Mouse (Mus musculus) ES-Bruce4 (cell line): ENCODE results near the gene Satb2. TPM values are rescaled to one million over a fixed set of nuclear protein-coding genes. Genes with fewer than 3 reads are reported as not detected.

Experiments
- H3K27ac ChIP-seq: 2 replicates; pipeline ENCODE4 v1.5.1; 2012; ENCODE audit warnings: low read length, inconsistent platforms; ENCODE audit not compliant: insufficient read depth
- H3K27me3 ChIP-seq: 2 replicates; pipeline ENCODE4 v1.6.1; 2012; ENCODE audit warnings: mild to moderate bottlenecking, low read length, inconsistent platforms; ENCODE audit not compliant: control insufficient read depth, poor library complexity, insufficient read depth, severe bottlenecking
- H3K36me3 ChIP-seq: 2 replicates; pipeline ENCODE4 v1.6.1; 2012; ENCODE audit warnings: inconsistent platforms, mild to moderate bottlenecking, low read length, moderate library complexity; ENCODE audit not compliant: control insufficient read depth, poor library complexity, insufficient read depth, severe bottlenecking
- H3K4me1 ChIP-seq: one replicate; pipeline ENCODE4 v1.8.1; 2011; ENCODE audit warnings: low read length; ENCODE audit not compliant: control insufficient read depth, insufficient read depth
- H3K4me3 ChIP-seq: 2 replicates; pipeline ENCODE4 v1.5.1; 2011; ENCODE audit warnings: low read depth, mild to moderate bottlenecking, low read length
- H3K9ac ChIP-seq: 2 replicates; pipeline ENCODE4 v1.6.1; 2012; ENCODE audit warnings: low read depth, mild to moderate bottlenecking, inconsistent platforms; ENCODE audit not compliant: poor library complexity, severe bottlenecking
- H3K9me3 ChIP-seq: replicated peaks from 2 replicates; pipeline ENCODE4 v1.6.1; 2012; ENCODE audit warnings: mild to moderate bottlenecking, low read length, inconsistent platforms; ENCODE audit not compliant: control insufficient read depth, poor library complexity, insufficient read depth, severe bottlenecking
- CTCF ChIP-seq: IDR thresholded peaks from one replicate; pipeline ENCODE4 v1.8.1; 2011; ENCODE audit warnings: low read depth, low read length
- EP300 ChIP-seq: IDR thresholded peaks from 2 replicates; pipeline ENCODE4 v1.6.1; 2011; ENCODE audit warnings: low read depth, low read length; ENCODE audit not compliant: insufficient read depth
- POLR2A ChIP-seq: IDR thresholded peaks from one replicate; pipeline ENCODE4 v1.8.1; 2011; ENCODE audit warnings: low read length; ENCODE audit not compliant: insufficient read depth
- polyA plus RNA-seq: library from polyadenylated mRNA; stranded (reverse); fragments of >200 nt; gene quantifications from 2 replicates; pipeline ENCODE4 v1.2.4, GENCODE M21; 2011; ENCODE audit warnings: low read depth; ENCODE audit not compliant: missing spikeins, insufficient read depth, insufficient read length

Satb2 gene
- polyA plus RNA-seq, 1 experiment: 5.2 TPM

DNA sequence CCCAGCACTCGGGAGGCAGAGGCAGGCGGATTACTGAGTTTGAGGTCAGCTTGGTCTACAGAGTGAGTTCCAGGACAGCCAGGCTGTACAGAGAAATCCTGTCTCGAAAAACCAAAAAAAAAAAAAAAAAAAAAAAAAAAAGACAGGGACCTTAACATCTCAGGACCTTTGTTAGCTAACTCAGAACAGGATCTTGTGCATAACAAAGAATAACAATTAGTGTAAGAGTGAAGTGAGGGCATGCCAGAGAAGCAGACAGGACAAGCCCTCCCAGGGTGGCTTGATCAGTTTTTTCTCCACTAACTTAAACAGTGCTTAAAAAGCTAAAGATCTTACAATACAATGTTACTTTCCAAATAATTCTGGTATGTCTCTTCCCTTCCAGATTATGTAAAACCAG lies 40.0 kb downstream of the Satb2 start:
- Histone ChIP-seq H3K9me3 (no peaks in the 10 kb centered on the region), H3K4me3 (no peak overlapping the region), H3K27me3 (no peaks in the 10 kb centered on the region), H3K9ac (no peak overlapping the region), H3K27ac (no peak overlapping the region), H3K36me3 (no peaks in the 10 kb centered on the region), H3K4me1 (peaks cover 3% of the 10 kb centered on the region)
- TF ChIP-seq CTCF: no peak
- no peak for TF ChIP-seq POLR2A
- TF ChIP-seq EP300: no peak

DNA sequence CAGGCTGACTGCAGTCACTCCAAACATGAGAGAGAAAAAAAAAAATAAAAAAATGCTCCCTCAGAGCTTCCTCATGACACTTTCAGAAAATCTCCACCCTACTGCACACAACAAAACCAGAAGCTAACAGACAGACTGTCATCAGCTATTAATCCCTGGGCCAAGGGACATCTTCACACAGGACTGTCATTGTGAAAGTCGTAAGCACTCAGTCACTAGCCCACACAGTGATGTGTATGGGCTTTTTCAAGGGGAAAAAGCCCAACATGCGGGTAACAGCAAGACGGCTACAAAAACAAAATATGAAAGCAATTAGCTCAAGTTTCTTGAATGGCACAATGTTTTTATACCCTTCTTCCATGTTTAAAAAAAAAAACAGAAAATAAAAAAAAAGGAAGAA lies 41.9 kb downstream of the Satb2 start:
- no peak overlapping the region for H3K27ac ChIP-seq
- no peaks in the 10 kb centered on the region for H3K9me3 ChIP-seq
- no peak overlapping the region for H3K9ac ChIP-seq
- peaks cover 3% of the 10 kb centered on the region for H3K4me1 ChIP-seq
- H3K4me3 ChIP-seq: no peak overlapping the region
- no peaks in the 10 kb centered on the region for H3K27me3 ChIP-seq
- TF ChIP-seq EP300 (no peak), POLR2A (no peak), CTCF (no peak)
- no peaks in the 10 kb centered on the region for H3K36me3 ChIP-seq

DNA sequence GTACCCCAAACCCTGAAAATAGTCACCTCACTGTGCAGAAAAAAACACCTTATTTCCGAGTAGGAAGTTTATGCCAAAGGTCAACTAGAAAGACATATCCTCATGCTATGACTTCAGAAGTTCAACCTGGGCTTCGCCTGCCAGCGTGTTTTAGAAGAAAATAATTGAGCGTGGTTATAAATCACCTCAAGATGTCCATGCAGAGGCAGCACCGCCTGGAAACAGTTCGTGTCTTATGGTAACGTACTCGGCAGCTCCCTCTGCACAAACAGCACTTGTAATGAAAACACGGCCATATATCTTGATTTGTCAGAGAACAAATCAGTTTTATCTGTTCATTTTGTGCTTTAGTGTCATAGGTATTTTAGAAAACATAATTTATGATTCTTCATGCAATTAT lies 44.6 kb downstream of the Satb2 start:
- Histone ChIP-seq H3K4me1 (peaks cover 5% of the 10 kb centered on the region), H3K27me3 (no peaks in the 10 kb centered on the region), H3K36me3 (no peaks in the 10 kb centered on the region), H3K27ac (no peak overlapping the region), H3K9ac (no peak overlapping the region), H3K4me3 (no peak overlapping the region), H3K9me3 (no peaks in the 10 kb centered on the region)
- TF ChIP-seq EP300 (no peak), POLR2A (no peak), CTCF (no peak)

DNA sequence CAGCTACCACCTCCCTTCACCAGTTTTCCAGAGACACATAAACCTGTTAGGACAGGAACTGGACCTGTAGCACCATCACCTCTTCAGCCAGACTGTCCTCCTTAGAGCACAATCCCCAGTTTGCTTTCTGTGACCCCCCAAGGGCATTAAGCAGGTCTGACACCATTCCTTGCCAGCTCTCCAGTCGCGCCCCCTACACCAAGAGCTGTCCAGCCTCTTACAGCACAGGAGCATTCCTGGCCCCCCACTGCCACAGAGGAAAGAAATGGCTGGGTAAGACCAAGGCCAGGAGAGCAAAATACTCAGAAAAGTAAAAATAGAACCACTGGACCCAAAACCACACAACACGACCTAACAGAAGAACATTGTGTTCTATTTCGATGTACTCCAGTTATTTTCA lies 48.4 kb downstream of the Satb2 start:
- Histone ChIP-seq H3K9ac (no peak overlapping the region), H3K27ac (no peak overlapping the region), H3K4me3 (no peak overlapping the region), H3K4me1 (peaks cover 4% of the 10 kb centered on the region), H3K36me3 (no peaks in the 10 kb centered on the region), H3K27me3 (no peaks in the 10 kb centered on the region), H3K9me3 (no peaks in the 10 kb centered on the region)
- no peak for TF ChIP-seq CTCF
- 0 out of 2 replicates have a peak, but pooled peaks have one; percentile 32 for TF ChIP-seq EP300

DNA sequence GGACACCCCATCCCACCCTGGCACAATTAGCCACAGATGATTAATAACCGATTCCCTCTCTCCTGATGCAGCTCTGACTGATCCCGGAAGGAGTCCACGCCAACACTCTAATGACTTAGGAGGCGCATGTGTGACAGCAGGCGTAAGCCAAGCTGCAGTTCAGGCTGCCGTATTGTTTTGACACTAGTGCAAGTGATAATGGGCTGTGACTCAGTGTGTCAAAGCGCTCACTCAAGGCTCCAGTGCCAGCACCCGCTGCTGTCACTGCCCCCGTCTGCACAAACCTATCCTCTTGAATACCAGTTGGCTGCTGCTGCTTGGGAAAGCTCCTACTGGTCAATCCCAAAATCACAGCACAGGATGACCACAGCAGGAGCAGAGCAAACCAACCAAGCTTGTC lies 49.7 kb downstream of the Satb2 start:
- Histone ChIP-seq H3K4me1 (peaks cover 4% of the 10 kb centered on the region), H3K9me3 (no peaks in the 10 kb centered on the region)
- TF ChIP-seq POLR2A: no peak
- no peak for TF ChIP-seq CTCF
- TF ChIP-seq EP300: no peak

DNA sequence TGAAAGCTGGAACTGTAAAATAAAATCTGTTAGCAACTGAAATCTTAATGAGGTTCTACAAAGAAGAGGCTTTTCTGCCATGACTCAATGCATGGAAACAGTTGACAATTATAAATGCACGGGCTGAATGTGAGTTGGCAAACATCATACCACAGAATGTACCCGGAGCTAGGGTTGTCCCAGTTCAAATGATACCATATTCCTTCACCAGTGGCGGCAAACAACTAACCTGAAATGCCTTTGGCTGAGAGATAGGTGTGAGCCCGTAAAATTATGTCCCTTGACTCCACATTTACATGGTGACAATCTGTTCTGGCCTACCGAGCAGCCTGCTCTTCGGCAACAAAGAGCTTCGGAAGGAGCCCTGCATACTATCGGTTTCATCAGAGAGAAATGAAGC lies 58.0 kb downstream of the Satb2 start:
- no peak overlapping the region for H3K9ac ChIP-seq
- H3K27ac ChIP-seq: no peak overlapping the region
- H3K4me3 ChIP-seq: no peak overlapping the region
- H3K4me1 ChIP-seq: no peaks in the 10 kb centered on the region
- no peaks in the 10 kb centered on the region for H3K9me3 ChIP-seq
- no peak for TF ChIP-seq POLR2A
- TF ChIP-seq CTCF: no peak
- TF ChIP-seq EP300: no peak
- no peaks in the 10 kb centered on the region for H3K36me3 ChIP-seq
- H3K27me3 ChIP-seq: no peaks in the 10 kb centered on the region

More for the DNA sequence above, 49.7 kb downstream of the Satb2 start:
- no peak overlapping the region for H3K4me3 ChIP-seq
- H3K36me3 ChIP-seq: no peaks in the 10 kb centered on the region
- no peaks in the 10 kb centered on the region for H3K27me3 ChIP-seq
- H3K9ac ChIP-seq: no peak overlapping the region
- H3K27ac ChIP-seq: no peak overlapping the region
